Mouse (Mus musculus) common myeloid progenitor, adult 5-6 weeks (primary cell): Measurements from ENCODE around the gene Gfi1. TPM values are rescaled to one million over a fixed set of nuclear protein-coding genes. Genes with fewer than 3 reads are reported as not detected.

Source experiments
- ATAC-seq: replicated peaks from 2 replicates; pipeline ENCODE4 v1.8.0; 2016; ENCODE audit warnings: low read depth, mild to moderate bottlenecking, moderate TSS enrichment, inconsistent platforms; ENCODE audit not compliant: poor library complexity, severe bottlenecking
- total RNA-seq: library from RNA; stranded (forward); fragments of 200-1000, 187-1606 nt; gene quantifications from 2 replicates; pipeline ENCODE4 v1.2.3, GENCODE M21; 2017

The Gfi1 gene
- total RNA-seq, 1 experiment from 2014 or later = 9.0 TPM

DNA sequence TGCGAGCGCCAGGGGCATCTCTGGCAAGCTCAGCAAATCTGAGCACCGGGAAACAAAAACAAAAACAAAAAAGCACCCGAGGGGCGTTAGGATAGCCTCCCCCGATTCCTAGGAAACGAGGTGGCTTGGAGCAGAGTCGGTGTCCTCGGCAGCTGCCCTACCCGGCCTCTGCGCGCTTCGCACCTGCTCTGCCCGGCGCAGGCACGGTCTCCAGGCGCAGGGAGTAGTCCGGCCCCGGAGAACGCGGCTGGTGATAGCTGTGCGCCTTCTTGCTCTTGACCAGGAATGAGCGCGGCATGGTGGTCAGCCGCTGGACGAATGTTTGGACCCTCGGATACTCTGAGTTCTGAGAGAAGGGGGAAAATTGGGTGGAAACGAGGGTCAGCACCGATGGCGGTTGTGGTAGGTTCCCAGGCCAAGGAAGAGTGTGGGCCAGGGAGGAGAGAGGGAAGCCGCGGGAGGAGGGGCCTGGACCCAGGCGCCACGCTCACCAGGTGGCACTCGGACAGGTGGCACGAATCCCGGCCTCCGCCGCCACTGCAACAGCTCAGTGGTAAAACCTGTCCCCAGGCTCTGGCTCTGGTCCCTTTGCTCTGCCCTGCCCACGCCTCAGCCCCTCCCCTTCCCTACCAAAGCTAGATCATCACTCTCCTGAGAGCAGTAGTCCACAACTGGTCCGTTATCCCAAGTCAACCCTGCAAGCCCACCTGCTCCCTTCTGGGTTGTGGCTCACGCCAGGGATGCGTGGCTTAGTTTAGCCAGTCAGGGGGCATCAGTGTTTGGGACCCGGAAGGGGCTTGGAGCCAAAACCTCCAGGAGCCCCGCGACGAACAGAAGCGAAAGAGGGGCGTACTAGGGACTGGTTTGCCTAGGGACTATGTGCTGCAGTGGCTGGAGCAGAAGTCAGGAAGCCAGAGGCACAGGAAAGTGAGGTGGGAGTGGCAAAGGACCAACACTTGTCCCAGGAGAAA lies 2.0 kb downstream of the Gfi1 start:
- ATAC-seq = peak; percentile 20

- no peak for ATAC-seq
Measured at GRCm38 (mm10) chr5:107722661-107723532, 2.9 kb downstream of the Gfi1 start.

DNA sequence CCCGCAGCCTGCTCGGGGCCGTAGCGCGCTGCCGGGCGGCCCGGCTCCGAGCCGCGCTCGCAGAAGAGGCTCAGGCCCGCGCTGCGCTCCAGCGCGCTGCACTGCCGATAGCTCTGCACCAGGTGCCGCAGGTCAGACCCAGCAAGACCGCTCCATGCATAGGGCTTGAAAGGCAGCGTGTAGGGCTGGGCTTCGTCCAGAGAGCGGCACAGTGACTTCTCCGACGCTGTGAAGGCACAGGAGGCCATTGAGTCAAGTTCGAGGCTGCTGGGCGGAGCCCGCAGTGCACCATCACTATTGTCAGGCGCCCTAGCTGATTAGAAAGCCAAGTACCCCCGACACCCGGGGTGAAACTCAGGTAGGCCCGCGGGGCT lies 4.2 kb downstream of the Gfi1 start:
- no peak for ATAC-seq

- ATAC-seq = no peak
Measured at GRCm38 (mm10) chr5:107720991-107721637, 4.7 kb downstream of the Gfi1 start.

DNA sequence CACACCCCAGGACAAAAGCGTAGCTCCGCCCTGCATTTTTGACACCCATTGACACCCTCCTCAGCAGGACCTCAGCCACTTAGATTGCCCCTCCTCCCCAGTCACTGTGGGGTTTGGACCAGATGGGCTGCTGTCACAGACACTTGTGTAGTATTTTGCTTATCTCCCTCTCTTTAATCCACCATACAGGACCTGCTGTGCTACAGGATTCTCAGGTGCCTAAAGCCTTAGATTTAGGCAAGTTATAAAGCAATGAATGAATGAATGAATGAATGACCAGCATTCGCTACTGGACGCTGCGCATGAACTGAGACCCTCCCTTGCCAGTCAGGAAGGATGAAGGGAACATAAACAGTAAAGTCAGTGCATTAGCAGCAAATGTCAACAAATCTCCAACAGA lies 5.3 kb downstream of the Gfi1 start:
- ATAC-seq = no peak

- no peak for ATAC-seq
Measured at GRCm38 (mm10) chr5:107719786-107720185, 6.0 kb downstream of the Gfi1 start.

- ATAC-seq = no peak
Measured at GRCm38 (mm10) chr5:107719209-107719608, 6.6 kb downstream of the Gfi1 start.

- ATAC-seq = peak; percentile 55
Measured at GRCm38 (mm10) chr5:107717871-107718361, 7.9 kb downstream of the Gfi1 start.

DNA sequence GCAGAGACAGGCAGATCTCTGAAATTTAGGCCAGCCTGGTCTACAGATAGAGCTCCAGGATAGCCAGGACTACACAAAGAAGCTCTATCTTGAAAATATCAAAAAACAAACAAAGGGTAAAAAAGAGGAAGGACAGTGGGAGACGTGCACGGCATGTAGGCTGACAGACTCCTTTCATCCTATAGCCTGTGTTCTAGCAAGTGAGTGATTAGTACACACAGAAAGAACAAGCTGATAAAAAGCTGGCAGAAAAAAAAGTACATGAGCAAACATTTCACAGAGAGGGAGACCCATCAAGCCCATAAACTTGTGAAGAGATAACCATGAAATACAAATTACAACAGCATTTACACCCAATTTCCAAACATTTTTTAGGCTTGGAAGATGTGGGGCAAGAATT lies 14.1 kb downstream of the Gfi1 start:
- no peak for ATAC-seq

DNA sequence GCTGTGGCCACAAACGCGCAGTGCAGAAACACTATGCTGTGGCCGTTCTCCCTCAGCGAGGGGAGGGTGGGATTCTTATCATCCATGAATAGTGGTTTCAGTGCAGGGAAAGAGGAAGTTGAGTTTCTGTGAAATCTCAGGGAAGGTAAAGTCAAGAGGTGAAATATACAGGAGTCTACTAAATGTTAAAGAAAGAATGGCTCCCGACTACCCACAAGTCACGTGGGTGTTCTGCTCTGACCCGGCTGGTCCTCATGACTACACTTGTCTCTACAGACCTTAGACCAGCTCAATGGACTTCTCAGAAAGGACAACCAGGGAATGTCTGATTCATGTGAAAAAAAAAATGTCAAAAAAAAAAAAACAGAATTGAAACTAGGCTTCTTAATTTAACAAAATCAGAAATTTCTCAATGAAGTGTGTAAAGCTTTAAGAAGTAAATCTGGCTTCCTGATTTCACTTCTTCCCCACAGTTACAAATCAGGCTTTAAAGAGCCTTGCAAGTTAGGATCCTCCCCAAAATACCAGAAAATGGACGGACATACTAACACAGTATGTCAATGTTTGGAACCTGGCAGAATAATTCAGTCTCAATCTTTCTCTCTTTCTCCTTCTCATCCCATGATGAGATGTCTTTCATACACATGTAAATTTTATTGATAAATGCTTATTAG lies 17.6 kb downstream of the Gfi1 start:
- peak; percentile 88 for ATAC-seq

DNA sequence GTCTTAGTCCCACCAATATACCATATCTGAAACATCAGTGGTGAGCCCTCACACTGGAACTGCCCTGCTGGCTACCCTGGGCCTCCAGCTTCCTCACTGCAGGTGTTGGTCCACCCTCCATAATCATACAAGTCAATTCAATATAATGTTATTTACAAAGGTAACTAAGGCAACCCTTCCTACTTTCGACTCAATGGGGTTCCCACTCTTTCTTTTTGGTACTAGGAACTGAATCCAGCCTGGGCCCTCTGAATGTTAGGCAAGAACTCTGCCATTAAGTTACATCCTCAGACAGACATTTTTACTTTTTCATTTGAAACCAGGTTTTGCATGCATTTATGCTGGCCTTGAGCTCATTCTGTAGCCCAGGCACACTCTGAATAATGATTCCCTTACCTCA lies 19.6 kb downstream of the Gfi1 start:
- ATAC-seq = 0 out of 2 replicates have a peak, but pooled peaks have one; percentile 6

DNA sequence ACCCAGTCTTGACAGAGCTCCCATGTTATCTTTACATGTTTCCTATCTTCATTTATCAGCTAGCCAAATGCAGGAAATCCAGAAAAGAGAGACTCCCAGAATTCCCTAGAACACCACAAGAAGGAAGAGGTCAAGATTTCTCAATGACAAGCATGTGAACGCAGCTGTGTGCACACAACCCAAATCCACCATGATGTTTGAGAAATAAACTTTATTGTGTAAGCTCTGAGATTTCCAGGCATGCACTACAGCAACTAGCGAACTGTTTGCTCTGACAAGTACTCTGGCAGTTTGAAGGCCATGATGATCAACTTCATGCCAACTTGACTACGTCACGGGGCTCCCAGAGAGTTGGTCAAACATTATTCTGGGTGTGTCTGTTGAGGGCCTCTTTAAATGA lies 20.1 kb downstream of the Gfi1 start:
- no peak for ATAC-seq

- no peak for ATAC-seq
Measured at GRCm38 (mm10) chr5:107703207-107703763, 22.6 kb downstream of the Gfi1 start.

- ATAC-seq = no peak
Measured at GRCm38 (mm10) chr5:107701658-107702057, 24.2 kb downstream of the Gfi1 start.

DNA sequence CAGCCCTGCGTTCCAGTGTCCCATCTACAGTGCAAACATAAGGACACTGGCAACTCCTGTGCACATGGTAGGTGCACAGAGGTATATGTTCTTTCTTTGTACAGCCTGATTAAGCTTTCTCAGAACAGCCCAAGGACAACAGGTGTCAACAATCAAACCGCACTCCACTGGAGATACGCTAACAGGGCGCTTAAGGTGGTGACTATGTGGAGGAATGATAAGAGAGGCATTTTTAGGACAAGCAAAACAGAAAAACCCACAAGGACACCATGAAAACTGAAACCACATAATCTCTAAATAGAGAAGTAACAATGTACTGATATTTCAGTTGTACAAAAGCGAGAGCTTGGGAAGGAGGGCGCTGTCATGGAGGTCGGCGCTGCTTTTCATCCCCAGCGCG lies 25.0 kb downstream of the Gfi1 start:
- ATAC-seq = peak; percentile 53

GRCm38 (mm10) chr5:107698888-107699287 lies 26.9 kb downstream of the Gfi1 start:
- ATAC-seq = peak; percentile 77

DNA sequence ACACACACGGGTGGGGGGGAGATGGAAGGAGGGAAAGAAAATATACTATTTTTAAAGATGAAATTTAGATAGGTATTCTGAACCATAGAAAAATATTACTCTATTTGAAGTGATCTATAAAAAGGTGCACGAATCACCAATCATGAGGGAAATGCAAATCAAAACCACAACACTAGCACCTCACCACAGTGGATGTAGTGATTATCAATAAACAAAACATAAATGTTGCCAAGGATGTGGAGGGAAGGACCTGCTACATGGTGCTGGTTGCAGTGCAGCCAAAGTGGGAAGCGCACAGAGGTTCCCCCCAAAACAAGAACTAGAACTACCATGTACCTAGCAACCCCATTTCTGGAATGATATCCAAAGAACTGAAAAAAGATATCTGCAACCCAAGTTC lies 30.8 kb downstream of the Gfi1 start:
- no peak for ATAC-seq

DNA sequence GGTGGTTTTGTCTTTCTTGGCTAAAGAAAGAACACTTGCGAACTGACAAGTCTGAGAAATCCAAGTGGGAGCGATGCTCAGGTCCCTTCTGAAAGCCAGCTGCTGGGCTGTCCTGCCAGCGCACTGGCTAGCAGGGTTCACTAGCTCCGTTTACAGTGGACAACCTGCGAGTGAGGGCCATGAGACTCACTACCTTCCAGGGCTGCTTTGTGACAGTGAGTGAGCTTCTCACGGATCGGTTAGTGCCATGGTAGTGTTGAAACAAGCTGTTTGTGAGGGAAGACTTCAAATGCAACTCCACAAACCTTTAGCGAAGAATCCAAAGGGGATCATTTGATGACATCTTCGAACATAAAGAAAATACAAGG lies 37.4 kb downstream of the Gfi1 start:
- ATAC-seq = peak; percentile 5; the same call in 1 of the 2 replicates
